Mouse (Mus musculus): ENCODE measurements at regions not wholly inside any gene's neighbourhood (a gene's known extent, or its start where the extent isn't known, plus 50 kb on each side); places are given as distances from the start of the nearest gene placed in this dataset.
A peak's percentile ranks its signal among the peaks of the same experiment; 100 is the strongest.

DNA sequence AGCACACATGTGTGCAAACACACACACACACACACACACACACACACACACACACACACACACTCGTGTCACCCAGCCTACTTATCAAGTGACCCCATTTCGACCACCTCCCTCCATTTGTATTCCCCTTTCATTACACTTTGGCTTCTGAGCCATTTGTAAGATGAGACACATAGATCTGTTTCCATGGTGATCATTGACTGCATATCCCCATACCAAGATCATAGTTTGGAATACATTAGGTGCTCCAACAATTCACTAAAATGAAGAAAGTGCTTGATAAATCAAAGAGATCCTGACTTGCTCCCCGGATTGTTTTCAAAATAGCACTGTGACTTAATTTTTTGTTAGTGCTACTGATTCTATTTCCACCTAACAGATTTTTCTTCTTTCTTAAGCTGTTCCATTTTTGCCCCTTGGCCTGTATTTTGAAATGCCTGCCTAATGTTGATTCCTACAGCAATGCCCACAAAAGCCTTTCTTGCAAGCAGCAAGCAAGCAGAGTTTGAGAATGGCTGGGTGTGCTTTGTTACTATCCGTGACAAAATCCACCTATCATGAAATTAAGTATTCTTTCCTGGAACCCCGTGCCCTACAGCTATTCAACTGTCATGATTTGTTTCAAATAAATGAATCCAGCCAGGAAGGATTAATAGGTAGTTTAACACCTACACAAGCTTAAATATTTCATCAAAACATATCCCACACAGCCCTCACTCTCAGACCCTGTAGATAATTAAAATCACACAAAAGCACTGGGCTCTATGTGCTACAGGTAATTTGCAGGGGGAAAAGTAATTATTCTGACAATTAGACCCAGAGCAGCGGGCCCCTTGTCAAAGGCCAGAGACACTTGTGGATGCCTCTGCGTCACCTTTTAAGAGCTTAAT, 168.1 kb upstream of the Rgma start:
- H3K27me3 ChIP-seq: no peaks in the 10 kb centered on the region
- ChIA-PET POLR2A (no interaction called here), CTCF (interaction anchor here (0.6 to 1.3 kb wide), 2 partner anchors 21 to 215 kb away, joined by 3 read pairs; no protein-coding TSS in a partner anchor)
- no peak for TF ChIP-seq CTCF (IDR thresholded peaks at IDR 0.05)
- ATAC-seq (no peak), DNase-seq (ENCODE audit: low read depth, low spot score) (no peak)
- in situ Hi-C loops (cut with MboI; ENCODE audit: low pct_unique_long_range_greater_than_20kb): no loop called here

DNA sequence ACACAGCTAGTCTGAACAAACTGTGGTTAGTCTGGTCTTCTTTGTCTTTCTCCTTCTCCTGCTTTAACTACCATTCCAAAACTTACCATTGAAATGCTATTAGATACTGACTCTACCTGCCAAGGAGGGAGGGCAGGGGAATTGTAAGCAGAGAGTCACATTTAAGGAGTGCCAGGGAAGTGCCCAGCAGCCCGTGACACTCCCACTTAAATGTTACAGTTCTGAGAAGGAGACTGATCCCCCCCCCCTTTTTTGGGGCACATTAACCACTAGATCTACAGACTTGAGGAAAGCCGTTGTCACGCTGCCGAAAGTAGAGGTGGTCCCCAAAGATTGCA, 166.9 kb upstream of the Rgma start:
- ATAC-seq (no peak), DNase-seq (ENCODE audit: low read depth, low spot score) (no peak)
- in situ Hi-C loops (cut with MboI; ENCODE audit: low pct_unique_long_range_greater_than_20kb): no loop called here
- H3K27me3 ChIP-seq: no peaks in the 10 kb centered on the region
- ChIA-PET POLR2A (interaction anchor here (0.6 to 0.7 kb wide), 2 partner anchors 18 to 121 kb away, joined by 3 read pairs; no protein-coding TSS in a partner anchor), CTCF (interaction anchor here (2.0 kb wide), 1 partner anchor 9 kb away, joined by 6 read pairs; no protein-coding TSS in a partner anchor)
- TF ChIP-seq CTCF (IDR thresholded peaks at IDR 0.05): no peak

DNA sequence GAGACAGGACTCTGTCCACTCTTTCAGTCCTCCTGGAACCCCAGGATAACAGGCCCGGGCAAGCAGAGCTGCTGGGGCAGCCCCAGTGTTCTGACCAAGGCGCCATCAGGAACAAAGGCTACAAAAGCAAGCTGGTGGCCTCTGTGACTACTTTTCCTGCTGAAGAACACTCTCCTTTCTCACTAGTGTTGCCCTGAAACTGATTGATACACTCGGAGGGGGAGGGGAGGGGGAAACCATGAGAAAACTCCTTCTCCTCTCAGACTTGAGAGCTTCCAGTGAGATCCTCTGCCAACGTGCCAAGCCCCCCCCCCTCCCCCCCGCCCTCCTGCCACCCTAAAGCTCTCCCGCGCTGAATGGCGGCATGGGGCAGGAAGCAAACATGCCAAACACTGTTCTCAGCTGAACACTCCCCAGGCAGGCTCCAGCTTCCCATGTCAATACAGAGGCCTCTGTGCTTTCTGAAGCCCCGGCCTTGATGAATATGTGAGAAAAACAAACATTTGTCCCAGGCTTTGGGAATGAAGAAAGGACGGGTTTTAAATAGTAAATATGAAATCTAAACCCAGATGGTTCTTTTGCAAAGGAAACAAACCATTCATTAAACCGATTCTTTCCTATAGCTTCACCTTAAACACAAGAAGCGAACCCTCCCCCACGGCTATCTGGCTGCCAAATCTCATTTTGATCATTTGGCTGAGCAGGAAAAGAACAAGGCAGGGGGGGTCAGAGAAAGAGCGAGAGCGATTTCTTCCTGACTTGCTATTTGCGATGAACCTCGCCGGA, 166.3 kb upstream of the Rgma start:
- no peak for ATAC-seq
- H3K27me3 ChIP-seq: no peaks in the 10 kb centered on the region
- TF ChIP-seq CTCF (IDR thresholded peaks at IDR 0.05): no peak
- ChIA-PET POLR2A (interaction anchor here (0.6 kb wide), 1 partner anchor 61 kb away, joined by 3 read pairs; no protein-coding TSS in a partner anchor), CTCF (interaction anchor here (2.0 kb wide), 1 partner anchor 10 kb away, joined by 6 read pairs; no protein-coding TSS in a partner anchor)
- in situ Hi-C loops (cut with MboI; ENCODE audit: low pct_unique_long_range_greater_than_20kb): no loop called here
- DNase-seq (ENCODE audit: low read depth, low spot score): no peak

DNA sequence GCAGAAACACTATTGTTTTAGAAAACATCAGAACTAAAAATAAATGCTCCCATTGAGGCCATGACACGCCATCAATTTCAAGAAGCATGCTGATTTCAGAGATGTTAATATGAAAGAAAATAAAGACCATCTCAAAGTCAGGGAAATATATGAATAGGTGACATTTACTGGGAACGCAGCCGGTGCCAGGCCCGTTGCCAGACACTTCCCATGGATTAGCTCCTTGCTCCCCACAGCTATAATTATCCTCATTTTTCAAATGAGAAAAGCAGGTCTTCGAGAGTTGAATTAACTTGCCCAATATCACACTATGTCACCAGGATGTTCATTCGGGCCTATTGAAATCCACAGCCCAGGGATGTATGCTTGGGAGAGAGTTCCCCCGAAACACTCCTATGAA, 165.2 kb upstream of the Rgma start:
- no peaks in the 10 kb centered on the region for H3K27me3 ChIP-seq
- in situ Hi-C loops (cut with MboI; ENCODE audit: low pct_unique_long_range_greater_than_20kb): no loop called here
- TF ChIP-seq CTCF (IDR thresholded peaks at IDR 0.05): no peak
- POLR2A ChIA-PET: no interaction called here
- CTCF ChIA-PET: interaction anchor here (1.5 kb wide), 1 partner anchor 14 kb away, joined by 3 read pairs; no protein-coding TSS in a partner anchor
- DNase-seq (ENCODE audit: low read depth, low spot score) (no peak), ATAC-seq (no peak)

DNA sequence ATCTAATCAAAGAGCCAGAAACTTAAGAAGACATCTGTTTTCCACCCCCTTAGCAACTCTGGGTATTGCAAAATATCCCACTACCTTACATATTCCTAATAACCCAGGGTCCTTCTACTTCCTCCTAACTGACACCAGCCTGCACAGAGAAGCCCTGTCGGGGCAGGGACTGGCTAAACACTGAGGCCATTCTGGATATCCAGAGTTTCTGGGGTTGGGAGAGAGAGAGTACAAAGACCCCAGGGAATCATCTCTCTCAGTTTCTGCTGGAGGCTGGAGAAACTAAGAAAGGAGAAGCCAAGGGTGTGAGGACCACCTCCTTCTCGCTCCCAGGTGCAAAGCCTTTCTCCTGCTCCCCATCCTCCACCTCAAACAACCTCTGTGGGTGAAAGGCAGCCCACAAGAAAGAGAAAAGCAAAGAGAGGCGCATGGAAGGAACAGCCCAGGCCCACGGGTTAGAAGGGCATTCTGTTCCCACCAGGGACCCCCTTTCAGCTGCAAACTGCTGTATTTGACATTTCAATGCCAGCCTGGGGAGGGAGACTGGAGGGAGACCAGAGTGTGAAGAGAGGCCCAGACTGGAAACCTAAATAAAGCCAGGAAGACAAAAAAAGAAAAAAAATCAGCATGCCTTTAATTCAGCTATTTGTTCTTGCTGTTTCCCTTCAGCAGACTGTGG, 152.9 kb upstream of the Rgma start:
- H3K27me3 ChIP-seq: no peaks in the 10 kb centered on the region
- ATAC-seq (no peak), DNase-seq (ENCODE audit: low read depth, low spot score) (no peak)
- ChIA-PET POLR2A (interaction anchor here (0.6 kb wide), 1 partner anchor 80 kb away, joined by 5 read pairs; no protein-coding TSS in a partner anchor), CTCF (no interaction called here)
- no peak for TF ChIP-seq CTCF (IDR thresholded peaks at IDR 0.05)
- in situ Hi-C loops (cut with MboI; ENCODE audit: low pct_unique_long_range_greater_than_20kb): no loop called here

DNA sequence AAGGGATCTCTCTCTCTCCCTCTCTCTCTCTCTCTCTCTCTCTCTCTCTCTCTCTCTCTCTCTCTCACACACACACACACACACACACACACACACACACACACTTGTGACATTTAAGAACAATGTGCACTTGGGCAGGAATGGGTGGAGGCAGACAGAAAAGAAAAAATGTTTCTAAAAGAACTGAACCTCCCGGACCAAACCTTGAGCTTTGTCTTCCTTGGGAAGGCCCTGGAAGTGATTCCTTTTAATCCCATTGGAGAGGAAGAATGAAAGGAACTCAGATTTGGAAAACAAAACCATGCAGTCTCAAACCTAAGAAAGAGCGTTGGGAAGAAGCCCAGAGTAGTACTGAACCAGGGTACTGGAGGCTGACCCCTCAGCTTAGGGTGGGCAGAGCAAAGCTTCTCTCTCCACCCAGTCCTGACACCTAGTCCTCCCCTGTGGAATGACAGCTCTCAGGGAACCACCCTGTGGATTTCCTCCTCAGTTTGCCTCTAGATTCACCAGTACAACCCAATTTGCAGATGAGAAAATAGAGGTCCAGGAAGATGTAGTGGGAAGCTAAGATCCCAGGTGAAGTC, 152.3 kb upstream of the Rgma start:
- POLR2A ChIA-PET: interaction anchor here (0.6 to 1.6 kb wide), 2 partner anchors 13 to 81 kb away, joined by 3 to 5 read pairs; no protein-coding TSS in a partner anchor
- DNase-seq (ENCODE audit: low read depth, low spot score) (no peak), ATAC-seq (no peak)
- H3K27me3 ChIP-seq: no peaks in the 10 kb centered on the region
- CTCF ChIA-PET: no interaction called here
- TF ChIP-seq CTCF (IDR thresholded peaks at IDR 0.05): no peak
- in situ Hi-C loops (cut with MboI; ENCODE audit: low pct_unique_long_range_greater_than_20kb): no loop called here

DNA sequence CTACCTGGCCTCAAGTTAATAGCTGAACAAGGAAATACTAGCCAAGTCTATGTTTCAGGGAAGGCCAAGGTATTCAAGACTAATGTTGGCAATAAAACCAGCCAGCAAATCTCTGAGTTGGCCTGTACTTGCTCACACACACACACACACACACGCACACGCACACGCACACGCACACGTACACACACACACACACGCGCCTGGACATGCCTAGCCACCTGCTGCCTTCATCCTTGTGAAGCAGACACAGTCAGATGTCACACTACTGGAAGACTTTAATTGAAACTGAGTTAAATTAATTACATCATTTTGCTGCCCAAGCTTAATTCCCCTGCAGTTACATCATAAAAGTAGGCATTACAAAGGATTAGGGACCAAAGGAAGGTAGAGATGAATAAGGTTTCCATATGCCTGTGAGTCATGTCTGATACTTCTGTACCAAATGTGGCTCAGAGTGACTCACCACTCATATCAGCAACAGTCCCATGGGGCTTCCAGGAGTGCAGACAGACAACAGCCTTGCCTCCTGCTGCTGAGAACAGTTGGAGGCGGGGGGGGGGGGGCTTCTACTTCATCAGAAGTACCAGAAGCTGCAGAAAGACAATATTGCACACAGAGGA, 141.7 kb upstream of the Rgma start:
- no peaks in the 10 kb centered on the region for H3K27me3 ChIP-seq
- ChIA-PET CTCF (interaction anchor here (2.0 kb wide), 1 partner anchor 9 kb away, joined by 5 read pairs; no protein-coding TSS in a partner anchor), POLR2A (interaction anchor here (0.6 to 1.3 kb wide), 4 partner anchors 8 to 94 kb away, joined by 3 to 5 read pairs (median 5); no protein-coding TSS in a partner anchor)
- DNase-seq (ENCODE audit: low read depth, low spot score) (peak; percentile 70), ATAC-seq (peak; percentile 57)
- no peak for TF ChIP-seq CTCF (IDR thresholded peaks at IDR 0.05)
- in situ Hi-C loops (cut with MboI; ENCODE audit: low pct_unique_long_range_greater_than_20kb): loop anchor here (25.0 kb wide), 1 partner anchor 404 kb away; no protein-coding TSS in a partner anchor

DNA sequence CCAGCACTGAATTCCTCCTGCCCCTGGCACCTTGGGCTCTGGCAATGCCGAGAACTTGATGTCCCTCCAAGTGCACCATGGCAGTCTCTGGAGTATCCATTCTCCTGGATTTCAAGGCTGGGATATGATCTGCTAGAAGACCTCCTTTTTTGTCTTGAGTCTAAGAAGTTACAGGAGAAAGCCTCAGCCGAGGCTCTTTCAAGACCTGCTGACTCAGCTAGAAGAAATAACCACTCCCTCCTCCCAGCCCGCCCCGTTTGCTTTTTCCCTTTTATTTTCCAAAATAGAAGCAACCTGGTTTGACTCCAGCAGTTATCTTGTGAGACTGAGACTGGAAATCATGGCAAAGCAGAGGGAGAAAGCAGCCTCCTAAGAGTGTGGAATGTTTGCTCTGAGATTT, 136.8 kb upstream of the Rgma start:
- ChIA-PET CTCF (no interaction called here), POLR2A (no interaction called here)
- H3K27me3 ChIP-seq: no peaks in the 10 kb centered on the region
- TF ChIP-seq CTCF (IDR thresholded peaks at IDR 0.05): no peak
- in situ Hi-C loops (cut with MboI; ENCODE audit: low pct_unique_long_range_greater_than_20kb): loop anchor here (25.0 kb wide), 1 partner anchor 399 kb away; no protein-coding TSS in a partner anchor
- no peak for ATAC-seq
- DNase-seq (ENCODE audit: low read depth, low spot score): no peak

DNA sequence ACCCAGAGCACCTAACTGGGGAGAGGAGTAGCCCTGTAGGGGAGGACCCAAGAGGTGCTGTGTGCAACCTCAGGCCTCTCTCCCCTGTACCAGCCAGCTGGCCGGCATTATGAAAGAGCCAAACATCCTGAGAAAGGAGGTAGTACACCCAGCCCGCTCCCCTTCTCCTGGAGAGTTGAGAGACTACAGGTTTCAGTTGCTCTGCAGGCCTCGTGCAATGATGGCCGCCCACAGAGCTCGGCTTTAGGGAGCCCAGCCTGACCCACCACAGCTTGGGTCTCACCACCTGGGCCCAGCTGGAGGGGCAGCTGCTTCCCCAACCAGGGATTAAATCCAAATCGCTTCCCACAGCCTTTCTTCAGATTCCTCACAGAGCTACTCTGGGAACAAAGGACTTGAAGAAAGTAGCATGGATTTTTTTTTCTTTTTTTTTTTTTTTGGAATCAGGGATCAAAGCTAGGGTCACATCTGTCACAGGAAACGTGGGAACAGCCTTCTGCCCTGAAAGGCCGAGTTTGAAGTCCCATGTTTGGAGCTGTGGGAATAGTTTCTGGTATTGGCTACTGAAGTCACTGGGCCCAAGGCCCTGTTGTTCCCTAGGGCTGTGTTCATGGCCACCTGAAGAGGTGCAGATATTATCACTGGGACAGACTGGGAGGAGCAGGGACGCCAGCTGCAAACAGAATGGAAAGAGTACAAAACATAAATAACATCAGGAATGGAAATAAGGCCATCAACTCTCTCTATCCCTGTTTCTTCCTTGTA, 131.5 kb upstream of the Rgma start:
- ChIA-PET CTCF (interaction anchor here (0.9 kb wide), 1 partner anchor 8 kb away, joined by 3 read pairs; no protein-coding TSS in a partner anchor), POLR2A (interaction anchor here (0.6 kb wide), 1 partner anchor 800 kb away, joined by 3 read pairs; no protein-coding TSS in a partner anchor)
- ATAC-seq: no peak
- H3K27me3 ChIP-seq: no peaks in the 10 kb centered on the region
- DNase-seq (ENCODE audit: low read depth, low spot score): no peak
- TF ChIP-seq CTCF (IDR thresholded peaks at IDR 0.05): no peak
- in situ Hi-C loops (cut with MboI; ENCODE audit: low pct_unique_long_range_greater_than_20kb): loop anchor here (25.0 kb wide), 1 partner anchor 394 kb away; no protein-coding TSS in a partner anchor

Data from Patski (cell line).